Mouse (Mus musculus) olfactory bulb, adult 2 months (tissue): ENCODE measurements at regions not wholly inside any gene's neighbourhood (a gene's known extent, or its start where the extent isn't known, plus 50 kb on each side); places are given as distances from the start of the nearest gene placed in this dataset.

Source experiments
- H3K27ac ChIP-seq: fragments of 200-500 bp; 2 replicates; pipeline ENCODE4 v1.5.1; 2012; ENCODE audit warnings: low read depth, low read length; ENCODE audit not compliant: insufficient read depth
- H3K4me1 ChIP-seq: fragments of 200-500 bp; 2 replicates; pipeline ENCODE4 v1.6.1; 2012; ENCODE audit warnings: low read length; ENCODE audit not compliant: control insufficient read depth, insufficient read depth
- H3K4me3 ChIP-seq: fragments of 200-500 bp; 2 replicates; pipeline ENCODE4 v1.5.1; 2012; ENCODE audit warnings: mild to moderate bottlenecking, low read depth, low read length, moderate library complexity; ENCODE audit not compliant: insufficient read depth
- CTCF ChIP-seq: fragments of 200-500 bp; IDR thresholded peaks from 2 replicates; pipeline ENCODE4 v1.5.1; 2012; ENCODE audit warnings: low read depth, mild to moderate bottlenecking, low read length, moderate library complexity; ENCODE audit not compliant: insufficient read depth
- POLR2A ChIP-seq: fragments of 200-500 bp; IDR thresholded peaks from 2 replicates; pipeline ENCODE4 v1.6.1; 2012; ENCODE audit warnings: mild to moderate bottlenecking, low read depth, low read length, moderate library complexity; ENCODE audit not compliant: insufficient read depth
- WGBS: fragments of 180-500 bp; shearing (Covaris S2); methylation state at CpG from one replicate; pipeline ENCODE4 v1.1.7; 2018; 5-methylcytosine and 5-hydroxymethylcytosine counted together

- H3K27ac ChIP-seq, result no peak overlapping the region
- TF ChIP-seq CTCF, result no peak
- TF ChIP-seq POLR2A, result no peak
- no peak overlapping the region for H3K4me3 ChIP-seq
- no peaks in the 10 kb centered on the region for H3K4me1 ChIP-seq
These were observed 225.0 kb downstream of the Tox3 start for GRCm38 (mm10) chr8:90123101-90123500.

- WGBS, result 84% methylated on average over 3 of the region's 3 CpGs
- H3K27ac ChIP-seq, result no peak overlapping the region
- TF ChIP-seq CTCF (no peak), POLR2A (no peak)
These were observed 226.2 kb downstream of the Tox3 start for GRCm38 (mm10) chr8:90121935-90122334.

GRCm38 (mm10) chr8:90121017-90121416, 227.1 kb downstream of the Tox3 start:
- WGBS, result 38% methylated on average over 3 of the region's 3 CpGs
- H3K4me3 ChIP-seq, result no peak overlapping the region
- no peak overlapping the region for H3K27ac ChIP-seq
- no peak for TF ChIP-seq POLR2A
- no peaks in the 10 kb centered on the region for H3K4me1 ChIP-seq

More at GRCm38 (mm10) chr8:90121935-90122334, 226.2 kb downstream of the Tox3 start:
- H3K4me1 ChIP-seq, result no peaks in the 10 kb centered on the region
- H3K4me3 ChIP-seq, result no peak overlapping the region

GRCm38 (mm10) chr8:90115436-90115835, 232.7 kb downstream of the Tox3 start:
- Histone ChIP-seq H3K27ac (no peak overlapping the region), H3K4me3 (no peak overlapping the region), H3K4me1 (no peaks in the 10 kb centered on the region)
- 91% methylated on average over 2 of the region's 2 CpGs for WGBS
- TF ChIP-seq CTCF (no peak), POLR2A (no peak)

GRCm38 (mm10) chr8:90100509-90100908, 247.6 kb downstream of the Tox3 start:
- H3K4me3 ChIP-seq, result no peak overlapping the region
- H3K4me1 ChIP-seq, result no peaks in the 10 kb centered on the region
- no peak overlapping the region for H3K27ac ChIP-seq
- 84% methylated on average over 6 of the region's 6 CpGs for WGBS
- TF ChIP-seq POLR2A, result no peak
- TF ChIP-seq CTCF, result no peak

- no peak for TF ChIP-seq CTCF
- TF ChIP-seq POLR2A, result no peak
- no peak overlapping the region for H3K4me3 ChIP-seq
- 86% methylated on average over 5 of the region's 5 CpGs for WGBS
- H3K27ac ChIP-seq, result no peak overlapping the region
- no peaks in the 10 kb centered on the region for H3K4me1 ChIP-seq
These were observed 265.5 kb downstream of the Tox3 start for GRCm38 (mm10) chr8:90082630-90083029.

GRCm38 (mm10) chr8:90076381-90076780, 271.8 kb downstream of the Tox3 start:
- no peak overlapping the region for H3K27ac ChIP-seq
- no peaks in the 10 kb centered on the region for H3K4me1 ChIP-seq
- TF ChIP-seq CTCF (no peak), POLR2A (no peak)
- no peak overlapping the region for H3K4me3 ChIP-seq

- no peak for TF ChIP-seq CTCF
- no peak for TF ChIP-seq POLR2A
- Histone ChIP-seq H3K27ac (no peak overlapping the region), H3K4me3 (no peak overlapping the region), H3K4me1 (no peaks in the 10 kb centered on the region)
- 70% methylated on average over 5 of the region's 5 CpGs for WGBS
These were observed 272.3 kb downstream of the Tox3 start for GRCm38 (mm10) chr8:90075796-90076195.

- TF ChIP-seq CTCF (no peak), POLR2A (no peak)
- H3K4me3 ChIP-seq, result no peak overlapping the region
- 46% methylated on average over 5 of the region's 5 CpGs for WGBS
- no peaks in the 10 kb centered on the region for H3K4me1 ChIP-seq
- H3K27ac ChIP-seq, result no peak overlapping the region
These were observed 278.1 kb downstream of the Tox3 start for GRCm38 (mm10) chr8:90070006-90070405.

- WGBS, result 17% methylated on average over 10 of the region's 10 CpGs
- H3K4me1 ChIP-seq, result no peaks in the 10 kb centered on the region
- TF ChIP-seq POLR2A (no peak), CTCF (no peak)
- H3K27ac ChIP-seq, result no peak overlapping the region
- H3K4me3 ChIP-seq, result no peak overlapping the region
These were observed 278.6 kb downstream of the Tox3 start for GRCm38 (mm10) chr8:90069411-90069993.
